Mouse (Mus musculus): ENCODE data around the gene Gm43738.

GRCm38 (mm10) chr3:89132285-89133062 is 31.6 kb upstream of the Gm43738 start:
- TF ChIP-seq GATA1 (IDR thresholded peaks at IDR 0.05; ENCODE audit: low read length) (peak; percentile 65), TAL1 (IDR thresholded peaks at IDR 0.05; ENCODE audit: low read length) (peak; percentile 74)
